Mouse (Mus musculus) c-Kit-positive CD71-positive TER-119-negative erythroid progenitor cells, embryonic 14.5 days (primary cell): ENCODE results near the gene Gm26992.

Experiments
- DNase-seq: peaks from one replicate; pipeline ENCODE4 v3.0.0-alpha.2; 2013; ENCODE audit warnings: low read depth

Gene Gm26992

GRCm38 (mm10) chrX:103484050-103484449, 62.2 kb downstream of the Gm26992 start:
- peak; percentile 52 for DNase-seq

DNA sequence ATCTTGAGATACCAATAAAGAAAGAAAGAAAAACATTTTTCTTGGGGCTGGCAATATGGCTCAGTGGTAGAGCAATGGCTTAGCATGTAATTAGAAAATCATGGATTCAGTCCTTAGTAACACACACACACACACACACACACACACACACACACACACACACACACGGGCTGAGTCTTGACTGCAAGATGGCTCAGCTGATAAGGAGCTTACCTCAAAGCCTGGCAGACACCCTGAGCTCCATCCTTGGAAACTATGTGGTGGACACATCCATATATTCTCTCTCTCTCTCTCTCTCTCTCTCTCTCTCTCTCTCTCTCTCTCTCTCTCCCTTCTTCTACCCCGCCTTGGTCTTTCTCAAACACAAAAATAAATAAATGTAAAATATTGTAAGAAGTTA, 69.0 kb downstream of the Gm26992 start:
- no peak for DNase-seq

DNA sequence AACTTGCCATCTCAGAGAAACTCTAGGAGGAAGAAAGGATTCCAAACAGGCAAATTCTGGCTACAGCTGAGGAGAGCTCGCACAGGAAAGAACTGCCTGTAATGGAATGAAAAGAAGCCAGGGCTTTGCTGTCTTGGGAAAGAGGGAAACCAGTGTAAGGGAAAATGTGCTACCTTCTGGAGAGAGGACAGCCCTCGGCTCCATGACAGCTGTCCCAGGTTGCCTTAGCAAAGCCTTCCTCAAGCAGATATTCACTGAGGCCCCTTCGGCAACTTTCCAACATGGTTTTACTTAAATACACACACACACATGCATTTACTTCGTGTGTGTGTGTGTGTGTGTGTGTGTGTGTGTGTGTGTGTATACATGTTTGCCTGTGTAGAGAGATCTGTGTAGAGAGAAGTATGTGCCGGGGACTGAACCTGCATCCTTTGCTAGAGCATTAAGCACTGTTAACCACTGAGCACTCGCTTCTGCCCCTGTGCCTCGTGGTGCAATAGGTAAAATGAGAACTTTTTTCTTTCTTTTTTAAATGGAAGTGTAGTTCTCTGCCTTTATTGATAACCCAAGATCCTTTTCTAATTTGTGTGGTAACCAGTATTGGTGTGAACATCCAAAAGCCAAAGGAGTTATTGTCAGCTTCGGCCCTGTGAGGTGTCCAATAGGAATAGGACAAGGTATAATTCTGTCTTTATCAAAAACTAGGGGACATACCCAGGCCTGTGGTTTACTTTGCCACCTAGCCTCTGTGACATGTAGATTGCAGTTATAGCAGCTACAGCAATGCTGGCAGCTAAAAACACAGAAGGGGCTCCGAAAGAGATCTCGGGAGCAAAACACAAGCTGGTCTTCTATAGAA, 70.8 kb downstream of the Gm26992 start:
- DNase-seq: no peak

DNA sequence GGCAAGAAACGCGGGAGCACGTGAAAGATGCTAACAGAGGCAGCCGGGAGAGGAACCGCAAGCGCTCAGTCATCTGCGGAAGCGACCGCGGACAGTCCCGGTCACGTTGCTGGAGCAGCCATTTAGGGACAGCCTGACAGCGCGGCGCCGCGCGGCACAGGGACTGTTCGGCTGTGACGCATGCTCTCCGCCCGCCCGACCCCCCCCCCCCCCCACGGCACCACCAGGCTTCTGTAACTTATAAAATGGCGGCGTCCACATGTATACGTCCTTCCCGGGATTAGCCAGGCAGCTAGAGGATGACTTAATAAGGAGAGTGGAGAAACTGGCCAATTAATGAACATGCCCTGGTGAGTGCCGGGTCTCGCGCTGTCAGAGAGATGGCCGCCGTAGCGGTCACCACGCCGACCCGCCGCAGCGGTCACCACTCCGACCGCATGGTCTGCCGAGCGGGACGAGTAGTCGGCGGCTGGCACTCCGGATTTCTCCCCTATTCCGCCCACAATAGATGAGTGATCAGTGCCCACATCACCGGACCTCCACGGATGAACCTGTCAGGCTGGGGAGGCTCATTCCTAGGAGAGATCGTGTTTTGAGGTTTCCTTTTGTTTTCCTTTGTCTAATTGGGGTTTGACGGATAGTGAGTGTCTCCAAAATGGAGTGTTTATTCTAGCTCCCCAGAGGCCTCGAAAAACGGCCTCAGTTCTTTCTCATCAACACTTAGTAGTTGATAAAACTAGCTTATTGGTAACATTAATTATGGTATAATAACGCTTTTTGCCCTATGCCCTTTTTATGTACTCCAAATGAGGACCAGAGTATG, 71.8 kb downstream of the Gm26992 start:
- no peak for DNase-seq

DNA sequence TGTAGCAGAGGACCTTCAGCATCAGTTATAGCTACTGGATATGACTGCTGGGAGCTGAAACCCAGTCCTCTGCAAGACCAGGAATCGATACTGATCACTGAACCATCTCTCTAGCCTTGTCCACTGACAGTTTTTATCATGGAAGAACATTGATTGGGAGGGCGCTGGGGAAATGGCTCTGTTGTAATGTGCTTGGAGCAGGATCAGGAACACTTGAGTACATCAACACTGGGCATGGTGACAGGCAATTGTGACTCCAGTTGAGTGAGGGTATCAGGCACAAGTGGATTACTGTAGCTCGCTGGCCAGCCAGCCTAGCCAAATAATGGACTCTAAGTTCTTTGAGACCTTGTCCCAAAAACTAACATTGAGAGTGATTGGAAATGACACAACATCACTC, 77.6 kb downstream of the Gm26992 start:
- no peak for DNase-seq

GRCm38 (mm10) chrX:103500137-103500536, 78.3 kb downstream of the Gm26992 start:
- no peak for DNase-seq

DNA sequence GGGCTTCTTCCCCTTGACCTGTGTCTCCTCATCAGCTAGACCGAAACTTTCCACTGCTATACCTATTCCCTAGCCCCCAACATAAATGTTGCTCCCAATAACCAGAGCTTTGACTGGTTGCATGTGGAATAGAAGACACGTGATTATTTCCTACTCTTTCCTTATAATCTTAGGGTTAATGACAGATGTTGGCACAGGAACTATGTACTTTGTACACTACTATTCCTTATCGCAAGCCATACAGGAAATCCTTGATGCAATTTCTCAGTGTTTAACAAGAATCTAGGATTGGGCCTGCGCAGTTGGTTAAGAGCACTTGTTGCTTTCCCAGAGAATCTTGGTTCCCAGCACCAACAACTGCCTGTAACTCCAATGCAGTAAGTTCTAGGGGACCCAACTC, 86.4 kb downstream of the Gm26992 start:
- no peak for DNase-seq

GRCm38 (mm10) chrX:103509168-103510019, 87.6 kb downstream of the Gm26992 start:
- no peak for DNase-seq

DNA sequence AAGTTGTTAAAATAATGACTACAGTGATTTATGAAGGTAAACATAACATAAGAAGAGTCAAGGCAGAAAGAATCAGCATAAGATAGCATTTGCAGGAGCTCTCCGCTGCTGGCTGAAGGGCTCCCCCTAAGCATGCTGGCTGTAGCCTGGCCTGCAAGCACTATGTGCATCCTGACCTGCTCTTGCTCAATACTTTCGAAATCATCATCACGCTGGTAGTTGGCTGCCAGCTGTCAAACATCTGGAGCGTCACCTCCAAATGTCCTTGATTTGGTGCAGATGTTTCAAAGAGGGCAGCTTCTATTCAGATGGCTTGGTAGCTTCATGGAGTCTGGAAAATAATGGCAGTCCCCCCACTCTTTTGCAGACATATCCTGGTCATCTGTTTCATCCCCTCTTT, 93.0 kb downstream of the Gm26992 start:
- DNase-seq: no peak

GRCm38 (mm10) chrX:103515346-103515745, 93.5 kb downstream of the Gm26992 start:
- DNase-seq: no peak

- DNase-seq: peak; percentile 5
Observed at GRCm38 (mm10) chrX:103518798-103519197, 97.0 kb downstream of the Gm26992 start.

DNA sequence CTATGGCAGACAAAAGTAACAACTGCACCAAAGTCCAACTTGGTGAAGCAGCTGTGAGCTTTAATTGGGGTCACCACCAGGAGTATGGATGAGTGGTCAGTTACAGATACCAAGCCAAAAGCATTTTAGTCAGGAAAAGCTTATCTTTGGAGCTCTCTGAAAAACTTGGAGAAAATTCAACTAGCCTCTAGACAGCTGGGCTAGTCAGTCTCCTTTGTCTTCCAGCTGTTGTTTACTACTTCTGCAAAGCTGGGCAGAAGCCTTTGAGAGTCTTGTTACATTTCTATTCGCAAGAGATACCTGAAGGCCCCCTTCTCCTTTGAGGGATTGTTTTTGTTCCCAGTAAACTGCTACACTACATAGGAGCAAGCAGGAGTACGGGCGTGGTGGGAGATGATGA, 97.7 kb downstream of the Gm26992 start:
- DNase-seq: no peak

- DNase-seq: no peak
Observed at GRCm38 (mm10) chrX:103521221-103521716, 99.5 kb downstream of the Gm26992 start.

DNA sequence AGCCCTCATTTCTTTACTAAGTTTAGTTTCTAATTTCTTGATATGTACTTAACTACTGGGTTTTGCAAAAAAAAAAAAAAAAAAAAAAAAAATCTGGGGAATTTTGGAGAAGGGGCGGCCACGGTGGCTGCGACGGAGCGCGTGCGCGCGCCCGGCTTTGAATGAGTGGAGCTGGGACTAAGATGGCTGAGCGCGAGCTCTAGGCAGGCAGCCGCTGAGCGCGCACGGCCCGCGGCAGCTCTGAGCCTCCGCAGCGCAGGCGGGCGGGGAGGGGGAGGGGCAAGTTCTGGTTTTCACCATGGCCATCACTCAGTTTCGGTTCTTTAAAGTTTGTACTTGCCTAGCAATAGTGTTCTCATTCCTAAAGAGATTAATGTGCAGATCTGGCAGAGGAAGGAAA, 107.4 kb downstream of the Gm26992 start:
- DNase-seq: peak; percentile 23
